ENCODE assay signal across 8 mouse cellular contexts in genomic region chr13:18057231-18057912, GRCm38 (mm10).
DNase-seq lines count a peak whose midpoint lies in the region; ATAC-seq and TF ChIP-seq lines count a peak whose summit lies in the region.

No protein-coding gene starts in this region.

- H3K27me3 ChIP-seq in heart, postnatal 0 days (ENCODE audit: control insufficient read depth, insufficient read depth, low read length) = no peaks in the 10 kb centered on the region
- H3K27me3 ChIP-seq in liver, embryonic 14.5 days (ENCODE audit: control insufficient read depth, insufficient read depth, low read length) = no peaks in the 10 kb centered on the region

- TF ChIP-seq EP300 in heart, postnatal 0 days (IDR thresholded peaks at IDR 0.05; ENCODE audit: low read depth) = no peak
- TF ChIP-seq EP300 in liver, embryonic 14.5 days (IDR thresholded peaks at IDR 0.05; ENCODE audit: low read depth) = no peak

- no peaks in the 10 kb centered on the region for H3K4me1 ChIP-seq in ES-E14 (ENCODE audit: control insufficient read depth in 2 of 2, insufficient read depth in 2 of 2, low read length in 2 of 2, poor library complexity in 1 of 2)
- no peaks in the 10 kb centered on the region for H3K4me1 ChIP-seq in heart, postnatal 0 days (ENCODE audit: control insufficient read depth, insufficient read depth)
- H3K4me1 ChIP-seq in liver, embryonic 14.5 days (replicated peaks; ENCODE audit: control insufficient read depth in 2 of 2, insufficient read depth in 2 of 2, low read length in 1 of 2) = no peaks in the 10 kb centered on the region

- in situ Hi-C loops in ES-E14 (cut with MboI; ENCODE audit: low sequenced_read_pairs in 2 of 2, unreplicated experiment in 2 of 2) = loop anchor here in 1 of 2 experiments (10.0 kb wide), 1 partner anchor 747 kb away; no protein-coding TSS in a partner anchor

- H3K4me3 ChIP-seq in ES-E14 (ENCODE audit: insufficient read depth in 1 of 2, low read depth in 1 of 2, low read length in 2 of 2, poor library complexity in 1 of 2, severe bottlenecking in 1 of 2) = no peak overlapping the region
- no peak overlapping the region for H3K4me3 ChIP-seq in heart, postnatal 0 days (ENCODE audit: low read depth, low read length)
- no peak overlapping the region for H3K4me3 ChIP-seq in liver, embryonic 14.5 days (ENCODE audit: insufficient read depth in 1 of 2, low read depth in 2 of 2, low read length in 2 of 2)

- peak; percentile 92 for TF ChIP-seq CTCF in heart, postnatal 0 days (IDR thresholded peaks at IDR 0.05; ENCODE audit: low read depth)
- TF ChIP-seq CTCF in liver, embryonic 14.5 days (IDR thresholded peaks at IDR 0.05; ENCODE audit: low read depth) = peak; percentile 60

- peak; percentile 62 for DNase-seq in ES-E14 (ENCODE audit: low read depth, low spot score)
- DNase-seq in adrenal gland, adult 18-20 months (ENCODE audit: low spot score in 2 of 2) = peak; percentile 20 to 43
- peak; percentile 82 for DNase-seq in embryo, embryonic 11 days
- DNase-seq in heart, postnatal 0 days (ENCODE audit: low spot score) = peak; percentile 47
- peak; percentile 72 for DNase-seq in kidney, postnatal 10 days
- peak; percentile 1 to 9 (median 2) for DNase-seq in liver, embryonic 14.5 days (ENCODE audit: low read depth in 3 of 3, low spot score in 3 of 3)
- DNase-seq in retina, embryonic 14.5 days (ENCODE audit: low spot score) = peak; percentile 90

- WGBS in heart, postnatal 0 days = 27% methylated on average over 8 of the region's 8 CpGs
- 28% methylated on average over 8 of the region's 8 CpGs for WGBS in liver, embryonic 14.5 days (ENCODE audit: insufficient replicate concordance)

- H3K36me3 ChIP-seq in ES-E14 (ENCODE audit: control insufficient read depth, insufficient read depth, low read length, poor library complexity, severe bottlenecking) = no peaks in the 10 kb centered on the region
- no peaks in the 10 kb centered on the region for H3K36me3 ChIP-seq in heart, postnatal 0 days (replicated peaks; ENCODE audit: control insufficient read depth, insufficient read depth, low read length)
- H3K36me3 ChIP-seq in liver, embryonic 14.5 days (replicated peaks; ENCODE audit: control insufficient read depth, insufficient read depth, low read depth) = no peaks in the 10 kb centered on the region

- H3K9ac ChIP-seq in ES-E14 (ENCODE audit: insufficient read depth, low read depth, low read length, poor library complexity, severe bottlenecking) = no peak overlapping the region
- H3K9ac ChIP-seq in heart, postnatal 0 days (replicated peaks; ENCODE audit: low read depth, low read length) = no peak overlapping the region
- H3K9ac ChIP-seq in liver, embryonic 14.5 days (replicated peaks) = no peak overlapping the region

- H3K27ac ChIP-seq in ES-E14 (ENCODE audit: insufficient read depth, low read depth, low read length, poor library complexity, severe bottlenecking) = no peak overlapping the region
- H3K27ac ChIP-seq in heart, postnatal 0 days (ENCODE audit: low read depth) = no peak overlapping the region
- H3K27ac ChIP-seq in liver, embryonic 14.5 days = no peak overlapping the region

- no peak for ATAC-seq in heart, postnatal 0 days (ENCODE audit: insufficient read depth, low read depth)
- ATAC-seq in liver, embryonic 14.5 days (ENCODE audit: insufficient read depth) = no peak
- ATAC-seq in inflammation-experienced regulatory T-cells, adult 6 months = no peak

- H3K4me2 ChIP-seq in heart, postnatal 0 days (ENCODE audit: low read depth, low read length) = no peak overlapping the region
- H3K4me2 ChIP-seq in liver, embryonic 14.5 days (ENCODE audit: low read depth) = no peak overlapping the region

- peaks cover 3% of the 10 kb centered on the region; the same call in 1 of the 2 replicates for H3K9me3 ChIP-seq in ES-E14 (ENCODE audit: control insufficient read depth, insufficient read depth, low read depth, low read length)
- H3K9me3 ChIP-seq in heart, postnatal 0 days (replicated peaks; ENCODE audit: control insufficient read depth, low read length) = 0 out of 2 replicates have a peak, but pooled peaks cover 2% of the 10 kb centered on the region
- H3K9me3 ChIP-seq in liver, embryonic 14.5 days (ENCODE audit: control insufficient read depth, low read length) = no peaks in the 10 kb centered on the region

TF ChIP-seq in ES-E14, 5 proteins besides CTCF, POLR2A, EP300 and RAD21:
- TF ChIP-seq ZC3H11A (IDR thresholded peaks at IDR 0.05; ENCODE audit: borderline replicate concordance, low read depth, low read length) = peak; percentile 93
- no peak for TF ChIP-seq ZNF384 (IDR thresholded peaks at IDR 0.05; ENCODE audit: low read depth, low read length)
- TF ChIP-seq CHD2 (IDR thresholded peaks at IDR 0.05; ENCODE audit: low read depth, low read length) = no peak
- no peak for TF ChIP-seq HCFC1 (IDR thresholded peaks at IDR 0.05; ENCODE audit: borderline replicate concordance, insufficient read depth, low read length)
- no peak for TF ChIP-seq MAFK (IDR thresholded peaks at IDR 0.05; ENCODE audit: insufficient read depth, low read depth, low read length)
TF ChIP-seq in ES-E14: peak in this region for 1.

Comparison
In these comparisons a context has a peak if more than half of its experiments do, and no peak if none do; other contexts are left out.
1. DNase-seq: peak in every context shown above with its lines; median percentile 90 in retina, embryonic 14.5 days; 82 in embryo, embryonic 11 days; 72 in kidney, postnatal 10 days; 62 in ES-E14; 47 in heart, postnatal 0 days; 32 in adrenal gland, adult 18-20 months; 2 in liver, embryonic 14.5 days.